In genomic region chr4:7581931-7582330, GRCm38 (mm10) we compare ENCODE assay signal across 23 mouse cellular contexts.
A peak's percentile ranks its signal among the peaks of the same experiment; 100 is the strongest.
DNase-seq lines count a peak whose midpoint lies in the region; ATAC-seq and TF ChIP-seq lines count a peak whose summit lies in the region.
"Had no signal": no experiment of that assay in that cellular context is flagged by ENCODE, and none has a peak within 500 bp of the region (broad histone marks: within the 10 kb centered on the region; RNA-seq: fewer than 3 reads in every experiment).

No protein-coding gene starts in this region.

- no peaks in the 10 kb centered on the region for H3K9me3 ChIP-seq in forebrain, embryonic 11.5 days (ENCODE audit: control insufficient read depth, low read length)
- no peaks in the 10 kb centered on the region for H3K9me3 ChIP-seq in forebrain, embryonic 14.5 days (replicated peaks; ENCODE audit: control insufficient read depth, low read length)
- no peaks in the 10 kb centered on the region for H3K9me3 ChIP-seq in hindbrain, embryonic 14.5 days (ENCODE audit: control insufficient read depth, low read length)
- no peaks in the 10 kb centered on the region for H3K9me3 ChIP-seq in hindbrain, embryonic 11.5 days (ENCODE audit: control insufficient read depth, low read length)
- no peaks in the 10 kb centered on the region for H3K9me3 ChIP-seq in midbrain, embryonic 16.5 days (replicated peaks; ENCODE audit: control insufficient read depth, low read length, poor library complexity, severe bottlenecking)
- H3K9me3 ChIP-seq: embryonic facial prominence, embryonic 15.5 days; limb, embryonic 10.5 days had no signal

- H3K4me1 ChIP-seq in forebrain, embryonic 11.5 days (replicated peaks; ENCODE audit: control insufficient read depth, insufficient read depth, low read length), result no peaks in the 10 kb centered on the region
- peaks cover 13% of the 10 kb centered on the region for H3K4me1 ChIP-seq in forebrain, embryonic 14.5 days (ENCODE audit: control insufficient read depth, insufficient read depth, low read length)
- peaks cover 15% of the 10 kb centered on the region for H3K4me1 ChIP-seq in hindbrain, embryonic 14.5 days (replicated peaks; ENCODE audit: control insufficient read depth, insufficient read depth, low read length)
- H3K4me1 ChIP-seq in hindbrain, embryonic 11.5 days (replicated peaks; ENCODE audit: control insufficient read depth, insufficient read depth, low read length), result no peaks in the 10 kb centered on the region
- peaks cover 17% of the 10 kb centered on the region for H3K4me1 ChIP-seq in midbrain, embryonic 16.5 days (ENCODE audit: control insufficient read depth, insufficient read depth, low read length)
- H3K4me1 ChIP-seq: embryonic facial prominence, embryonic 15.5 days; limb, embryonic 10.5 days had no signal

- WGBS in forebrain, embryonic 11.5 days, result 33% methylated on average over 4 of the region's 4 CpGs
- 16% methylated on average over 4 of the region's 4 CpGs for WGBS in forebrain, embryonic 14.5 days
- 49% methylated on average over 4 of the region's 4 CpGs for WGBS in hindbrain, embryonic 14.5 days
- 66% methylated on average over 4 of the region's 4 CpGs for WGBS in hindbrain, embryonic 11.5 days
- 18% methylated on average over 4 of the region's 4 CpGs for WGBS in midbrain, embryonic 16.5 days

- TF ChIP-seq CTCF in brain, embryonic 14.5 days (IDR thresholded peaks at IDR 0.05; ENCODE audit: borderline replicate concordance, extremely low read depth, insufficient read depth, insufficient read length), result no peak

- H3K9ac ChIP-seq in forebrain, embryonic 11.5 days (ENCODE audit: low read length), result no peak overlapping the region
- H3K9ac ChIP-seq in forebrain, embryonic 14.5 days (ENCODE audit: low read length), result no peak overlapping the region
- peak overlapping the region; percentile 14 for H3K9ac ChIP-seq in hindbrain, embryonic 14.5 days
- H3K9ac ChIP-seq in hindbrain, embryonic 11.5 days (ENCODE audit: low read depth, low read length), result no peak overlapping the region
- no peak overlapping the region for H3K9ac ChIP-seq in midbrain, embryonic 16.5 days (ENCODE audit: low read depth, low read length)
- H3K9ac ChIP-seq: embryonic facial prominence, embryonic 15.5 days had no signal

- no peak for DNase-seq in forebrain, embryonic 11.5 days (ENCODE audit: low spot score)
- no peak for DNase-seq in forebrain, embryonic 14.5 days (ENCODE audit: low spot score)
- DNase-seq in hindbrain, embryonic 14.5 days (ENCODE audit: low spot score), result no peak
- DNase-seq in hindbrain, embryonic 11.5 days (ENCODE audit: low spot score), result no peak
- DNase-seq in brain, embryonic 14.5 days (ENCODE audit: low read depth), result peak; percentile 60
- no peak for DNase-seq in gastrocnemius, postnatal 36 days
- no peak for DNase-seq in thymus, postnatal 0 days (ENCODE audit: low spot score)
- DNase-seq: adrenal gland, postnatal 10 days; cerebellum, adult 11 months; cerebellum, postnatal 14 days; heart, postnatal 14 days; kidney, adult 8-10 months; kidney, postnatal 14 days; lung, adult 18-20 months; lung, postnatal 14 days had no signal

- intact Hi-C loops in gastrocnemius, postnatal 36 days (cut with DNase I), result no loop called here

- H3K36me3 ChIP-seq in forebrain, embryonic 11.5 days (ENCODE audit: control insufficient read depth, insufficient read depth, low read length), result no peaks in the 10 kb centered on the region
- no peaks in the 10 kb centered on the region for H3K36me3 ChIP-seq in forebrain, embryonic 14.5 days (ENCODE audit: control insufficient read depth, insufficient read depth, low read length)
- no peaks in the 10 kb centered on the region for H3K36me3 ChIP-seq in hindbrain, embryonic 14.5 days (replicated peaks; ENCODE audit: control insufficient read depth, insufficient read depth)
- no peaks in the 10 kb centered on the region for H3K36me3 ChIP-seq in hindbrain, embryonic 11.5 days (ENCODE audit: control insufficient read depth, insufficient read depth, low read length)
- no peaks in the 10 kb centered on the region for H3K36me3 ChIP-seq in midbrain, embryonic 16.5 days (ENCODE audit: control insufficient read depth, insufficient read depth, low read length)
- H3K36me3 ChIP-seq: embryonic facial prominence, embryonic 15.5 days; limb, embryonic 10.5 days had no signal

- H3K27me3 ChIP-seq in forebrain, embryonic 11.5 days (ENCODE audit: control insufficient read depth, insufficient read depth, low read length), result no peaks in the 10 kb centered on the region
- H3K27me3 ChIP-seq in forebrain, embryonic 14.5 days (replicated peaks; ENCODE audit: control insufficient read depth, insufficient read depth, low read length), result no peaks in the 10 kb centered on the region
- H3K27me3 ChIP-seq in hindbrain, embryonic 14.5 days (ENCODE audit: control insufficient read depth, insufficient read depth, low read length), result no peaks in the 10 kb centered on the region
- no peaks in the 10 kb centered on the region for H3K27me3 ChIP-seq in hindbrain, embryonic 11.5 days (ENCODE audit: control insufficient read depth, insufficient read depth, low read length)
- H3K27me3 ChIP-seq in midbrain, embryonic 16.5 days (ENCODE audit: control insufficient read depth, insufficient read depth, low read depth, low read length), result no peaks in the 10 kb centered on the region
- H3K27me3 ChIP-seq: embryonic facial prominence, embryonic 15.5 days; Patski had no signal

- 0 out of 2 replicates have a peak, but pooled peaks have one; percentile 2 for ATAC-seq in forebrain, embryonic 11.5 days (replicated peaks; ENCODE audit: low FRiP score)
- no peak for ATAC-seq in forebrain, embryonic 14.5 days
- no peak for ATAC-seq in hindbrain, embryonic 14.5 days (ENCODE audit: low FRiP score)
- no peak for ATAC-seq in hindbrain, embryonic 11.5 days (ENCODE audit: low FRiP score)
- no peak for ATAC-seq in midbrain, embryonic 16.5 days
- ATAC-seq: inflammation-experienced regulatory T-cells, adult 6 months; Patski had no signal

- no peak for TF ChIP-seq POLR2A in brain, embryonic 14.5 days (IDR thresholded peaks at IDR 0.05; ENCODE audit: borderline replicate concordance, extremely low read depth, insufficient read depth, insufficient read length, poor library complexity, severe bottlenecking)

- no peak overlapping the region for H3K27ac ChIP-seq in forebrain, embryonic 11.5 days (ENCODE audit: low read depth, low read length)
- H3K27ac ChIP-seq in forebrain, embryonic 14.5 days (ENCODE audit: low read depth, low read length), result no peak overlapping the region
- H3K27ac ChIP-seq in hindbrain, embryonic 14.5 days, result peak overlapping the region; percentile 84
- H3K27ac ChIP-seq in hindbrain, embryonic 11.5 days (ENCODE audit: low read depth, low read length), result no peak overlapping the region
- peak overlapping the region; percentile 86 for H3K27ac ChIP-seq in midbrain, embryonic 16.5 days (ENCODE audit: low read length)
- H3K27ac ChIP-seq: embryonic facial prominence, embryonic 15.5 days; limb, embryonic 10.5 days; stomach, postnatal 0 days had no signal

- no peak overlapping the region for H3K4me2 ChIP-seq in forebrain, embryonic 11.5 days (ENCODE audit: low read depth, low read length, severe bottlenecking)
- no peak overlapping the region; the same call in 1 of the 2 replicates for H3K4me2 ChIP-seq in forebrain, embryonic 14.5 days (ENCODE audit: low read length)
- peak overlapping the region; percentile 36 for H3K4me2 ChIP-seq in hindbrain, embryonic 14.5 days (replicated peaks)
- no peak overlapping the region for H3K4me2 ChIP-seq in hindbrain, embryonic 11.5 days (replicated peaks; ENCODE audit: low read depth, low read length)
- H3K4me2 ChIP-seq in midbrain, embryonic 16.5 days (ENCODE audit: low read length), result no peak overlapping the region
- H3K4me2 ChIP-seq: embryonic facial prominence, embryonic 15.5 days; heart, embryonic 11.5 days; liver, embryonic 11.5 days had no signal

- no peak overlapping the region for H3K4me3 ChIP-seq in forebrain, embryonic 11.5 days (ENCODE audit: low read depth, low read length)
- no peak overlapping the region for H3K4me3 ChIP-seq in forebrain, embryonic 14.5 days (ENCODE audit: low read depth, low read length)
- no peak overlapping the region for H3K4me3 ChIP-seq in hindbrain, embryonic 14.5 days (replicated peaks; ENCODE audit: low read length)
- no peak overlapping the region for H3K4me3 ChIP-seq in hindbrain, embryonic 11.5 days (ENCODE audit: low read depth, low read length)
- no peak overlapping the region for H3K4me3 ChIP-seq in midbrain, embryonic 16.5 days (ENCODE audit: low read depth, low read length)
- H3K4me3 ChIP-seq: embryonic facial prominence, embryonic 15.5 days; limb, embryonic 10.5 days had no signal

Comparison
In these comparisons a context has a peak if more than half of its experiments do, and no peak if none do; other contexts are left out.
1. H3K27ac ChIP-seq: peak in hindbrain, embryonic 14.5 days (single experiment) and midbrain, embryonic 16.5 days (single experiment); none in forebrain, embryonic 11.5 days (single experiment), forebrain, embryonic 14.5 days (single experiment) and hindbrain, embryonic 11.5 days (single experiment).